Mouse (Mus musculus): ENCODE data around the gene Serpina10. TPM values are rescaled to one million over a fixed set of nuclear protein-coding genes. Genes with fewer than 3 reads are reported as not detected.

The Serpina10 gene
- polyA plus RNA-seq, 1 experiment: not detected

DNA sequence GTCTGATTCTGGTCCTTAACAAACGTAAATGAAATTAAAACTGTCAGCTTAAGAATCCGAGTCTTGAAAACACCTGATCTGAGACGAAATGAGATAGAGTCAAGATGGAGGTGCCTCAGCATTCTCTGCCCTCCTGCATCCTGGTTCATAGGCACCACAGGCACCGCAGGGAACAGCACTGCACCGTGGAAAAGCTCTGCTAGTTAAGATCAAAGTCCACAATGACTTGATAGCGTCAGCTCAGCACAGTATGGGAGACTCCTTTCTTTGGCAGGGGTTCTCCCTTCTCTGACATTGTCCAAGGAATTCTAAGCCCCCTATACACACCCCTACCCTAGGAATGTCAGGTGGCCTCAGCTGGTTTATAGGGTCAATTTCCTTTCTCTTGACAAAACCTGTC, 61.6 kb downstream of the Serpina10 start:
- TF ChIP-seq MYOG (IDR thresholded peaks at IDR 0.05; ENCODE audit: control insufficient read depth, extremely low read depth, insufficient read length) (no peak), FOSL1 (IDR thresholded peaks at IDR 0.05; ENCODE audit: insufficient read depth, low read length, poor library complexity, severe bottlenecking) (no peak), MYOD1 (IDR thresholded peaks at IDR 0.05; ENCODE audit: control insufficient read depth, insufficient read length, low read depth) (no peak), CEBPB (IDR thresholded peaks at IDR 0.05; ENCODE audit: low read depth) (no peak)
- H3K79me2 ChIP-seq (ENCODE audit: control insufficient read depth, insufficient read depth): no peaks in the 10 kb centered on the region
- no peak overlapping the region for H3K4me3 ChIP-seq (ENCODE audit: insufficient read depth, poor library complexity, severe bottlenecking)
- no peak overlapping the region for H3ac ChIP-seq (ENCODE audit: control insufficient read depth, insufficient read length, low read depth)
- H3K79me3 ChIP-seq (ENCODE audit: low read depth): no peaks in the 10 kb centered on the region
- H3K27me3 ChIP-seq (ENCODE audit: control insufficient read depth, insufficient read depth, insufficient read length): no peaks in the 10 kb centered on the region
- H3K36me3 ChIP-seq (ENCODE audit: control insufficient read depth, insufficient read depth): no peaks in the 10 kb centered on the region

DNA sequence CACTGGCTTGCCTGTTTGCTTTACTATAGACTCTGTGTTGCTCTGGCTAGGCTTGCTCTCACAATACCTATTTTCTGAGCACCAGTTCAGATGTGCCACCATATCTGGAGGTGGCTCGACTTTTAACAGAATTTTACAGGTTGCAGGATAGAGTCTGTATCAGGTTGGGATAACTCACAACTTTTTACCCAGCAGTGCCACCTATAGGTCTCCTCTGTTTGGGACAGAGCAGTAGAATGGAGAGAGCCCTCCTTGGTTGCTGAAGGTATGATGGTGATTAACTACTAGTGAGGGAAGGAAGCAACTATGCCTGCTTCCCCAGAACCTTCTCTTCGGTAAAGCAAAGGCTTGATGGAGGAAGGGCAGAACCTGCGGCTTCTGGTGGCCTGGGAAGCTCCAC, 64.1 kb downstream of the Serpina10 start:
- Histone ChIP-seq H3ac (ENCODE audit: control insufficient read depth, insufficient read length, low read depth) (no peak overlapping the region), H3K4me3 (ENCODE audit: insufficient read depth, poor library complexity, severe bottlenecking) (no peak overlapping the region), H3K79me2 (ENCODE audit: control insufficient read depth, insufficient read depth) (no peaks in the 10 kb centered on the region), H3K79me3 (ENCODE audit: low read depth) (no peaks in the 10 kb centered on the region), H3K27me3 (ENCODE audit: control insufficient read depth, insufficient read depth, insufficient read length) (no peaks in the 10 kb centered on the region), H3K36me3 (ENCODE audit: control insufficient read depth, insufficient read depth) (no peaks in the 10 kb centered on the region)
- TF ChIP-seq CEBPB (IDR thresholded peaks at IDR 0.05; ENCODE audit: low read depth) (no peak), MYOG (IDR thresholded peaks at IDR 0.05; ENCODE audit: control insufficient read depth, extremely low read depth, insufficient read length) (no peak), FOSL1 (IDR thresholded peaks at IDR 0.05; ENCODE audit: insufficient read depth, low read length, poor library complexity, severe bottlenecking) (no peak), MYOD1 (IDR thresholded peaks at IDR 0.05; ENCODE audit: control insufficient read depth, insufficient read length, low read depth) (no peak)

DNA sequence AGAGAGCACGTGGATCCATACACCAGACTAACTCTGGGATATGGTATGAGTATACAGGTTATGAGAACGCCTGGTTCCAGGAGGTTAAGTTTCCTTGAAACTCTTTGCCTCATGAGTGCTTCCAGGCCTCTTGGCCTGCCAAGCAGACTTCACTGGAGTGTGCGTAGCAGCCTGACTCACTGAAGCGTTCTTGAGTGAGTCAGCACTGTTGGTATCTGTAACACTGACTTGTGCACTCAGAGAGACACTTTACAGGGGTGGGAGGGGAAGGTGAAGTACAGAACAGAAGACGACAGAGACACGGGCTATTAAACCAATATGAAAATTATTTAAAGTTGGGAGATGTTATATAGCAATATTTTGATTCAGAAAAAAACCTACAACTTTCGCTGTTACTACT, 66.1 kb downstream of the Serpina10 start:
- Histone ChIP-seq H3ac (ENCODE audit: control insufficient read depth, insufficient read length, low read depth) (no peak overlapping the region), H3K79me3 (ENCODE audit: low read depth) (no peaks in the 10 kb centered on the region), H3K4me3 (ENCODE audit: insufficient read depth, poor library complexity, severe bottlenecking) (no peak overlapping the region), H3K27me3 (ENCODE audit: control insufficient read depth, insufficient read depth, insufficient read length) (no peaks in the 10 kb centered on the region), H3K36me3 (ENCODE audit: control insufficient read depth, insufficient read depth) (no peaks in the 10 kb centered on the region), H3K79me2 (ENCODE audit: control insufficient read depth, insufficient read depth) (no peaks in the 10 kb centered on the region)
- TF ChIP-seq FOSL1 (IDR thresholded peaks at IDR 0.05; ENCODE audit: insufficient read depth, low read length, poor library complexity, severe bottlenecking) (peak; percentile 56), CEBPB (IDR thresholded peaks at IDR 0.05; ENCODE audit: low read depth) (no peak)

Other genes with a start within 250 kb of the Serpina10 start
- gene Otub2, start 242.8 kb downstream of the Serpina10 start, polyA plus RNA-seq (2012; fragmentation: generic; extraction: Trizol): 4.5 TPM
- gene 9330161L09Rik, start 223.6 kb downstream of the Serpina10 start, polyA plus RNA-seq (2012; fragmentation: generic; extraction: Trizol): 0.69 TPM
- gene Ddx24, start 205.6 kb downstream of the Serpina10 start, polyA plus RNA-seq (2012; fragmentation: generic; extraction: Trizol): 68.6 TPM
- 55.2 TPM for gene Ifi27, start 197.2 kb downstream of the Serpina10 start, polyA plus RNA-seq (2012; fragmentation: generic; extraction: Trizol)
- gene Ifi27l2a, start 187.8 kb downstream of the Serpina10 start, polyA plus RNA-seq (2012; fragmentation: generic; extraction: Trizol): 0.53 TPM
- gene Ifi27l2b, start 174.2 kb downstream of the Serpina10 start, polyA plus RNA-seq (2012; fragmentation: generic; extraction: Trizol): 0.12 TPM
- gene Ppp4r4, start 99.2 kb downstream of the Serpina10 start, polyA plus RNA-seq (2012; fragmentation: generic; extraction: Trizol): 0.09 TPM
- 0.06 TPM for gene Serpina6, start 25.8 kb upstream of the Serpina10 start, polyA plus RNA-seq (2012; fragmentation: generic; extraction: Trizol)
- gene Serpina16, start 44.7 kb upstream of the Serpina10 start, polyA plus RNA-seq (2012; fragmentation: generic; extraction: Trizol): not detected
- gene Serpina1f, start 64.1 kb upstream of the Serpina10 start, polyA plus RNA-seq (2012; fragmentation: generic; extraction: Trizol): not detected
- gene Serpina1d, start 142.1 kb upstream of the Serpina10 start, polyA plus RNA-seq (2012; fragmentation: generic; extraction: Trizol): 0.06 TPM
- not detected for gene Serpina1b, start 198.9 kb upstream of the Serpina10 start, polyA plus RNA-seq (2012; fragmentation: generic; extraction: Trizol)
- gene Serpina1a, start 232.1 kb upstream of the Serpina10 start, polyA plus RNA-seq (2012; fragmentation: generic; extraction: Trizol): not detected

Data from C2C12 (cell line).